In the genomic region with DNA sequence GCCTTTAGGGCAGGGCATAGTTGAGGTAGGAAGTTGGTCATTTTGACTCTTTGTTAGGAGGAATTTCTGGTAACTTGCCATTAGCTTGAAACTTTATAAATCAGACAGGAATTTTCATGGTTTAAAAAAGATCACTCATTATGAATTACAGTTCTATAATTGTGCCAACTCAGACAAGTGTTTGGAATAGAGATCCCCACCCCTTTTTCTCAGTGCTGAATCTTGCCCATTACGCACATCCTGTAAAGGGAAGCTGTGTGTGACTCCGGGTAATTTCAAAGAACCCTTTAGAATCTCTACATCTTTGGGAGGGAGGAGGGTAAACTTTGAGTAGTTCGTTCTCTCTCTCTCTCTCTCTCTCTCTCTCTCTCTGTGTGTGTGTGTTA, we compare ENCODE assay signal across 8 mouse cellular contexts. TPM values are rescaled to one million over a fixed set of nuclear protein-coding genes. Genes with fewer than 3 reads are reported as not detected.
DNase-seq lines count a peak whose midpoint lies in the region; ATAC-seq and TF ChIP-seq lines count a peak whose summit lies in the region.

No protein-coding gene starts in this region.

- TF ChIP-seq CTCF in layer of hippocampus, adult 2 months (conservative IDR thresholded peaks at IDR 0.05): no peak

- peak; percentile 91 for ATAC-seq in activated CD4-positive, CD25-positive, alpha-beta regulatory T cell, adult 4 months
- ATAC-seq in neural tube, embryonic 14.5 days (ENCODE audit: low read depth): peak; percentile 14; the same call in 1 of the 2 replicates

- H3K4me1 ChIP-seq in neural tube, embryonic 14.5 days (ENCODE audit: control insufficient read depth, insufficient read depth, low read length): 0 out of 2 replicates have a peak, but pooled peaks cover 2% of the 10 kb centered on the region

- H3K9me3 ChIP-seq in neural tube, embryonic 14.5 days (ENCODE audit: control insufficient read depth, low read length): no peaks in the 10 kb centered on the region

- H3K27ac ChIP-seq in layer of hippocampus, adult 2 months: peak overlapping the region; percentile 83
- peak overlapping the region; percentile 28; the same call in 1 of the 2 replicates for H3K27ac ChIP-seq in neural tube, embryonic 14.5 days (ENCODE audit: low read depth, low read length)

- H3K4me3 ChIP-seq in layer of hippocampus, adult 2 months: no peak overlapping the region
- no peak overlapping the region for H3K4me3 ChIP-seq in neural tube, embryonic 14.5 days (ENCODE audit: low read depth, low read length)

- no peaks in the 10 kb centered on the region for H3K27me3 ChIP-seq in neural tube, embryonic 14.5 days (ENCODE audit: control insufficient read depth, insufficient read depth, low read length)

- H3K36me3 ChIP-seq in neural tube, embryonic 14.5 days (ENCODE audit: control insufficient read depth, insufficient read depth, low read length): no peaks in the 10 kb centered on the region

- no peak overlapping the region for H3K4me2 ChIP-seq in neural tube, embryonic 14.5 days (ENCODE audit: low read depth, low read length)

- DNase-seq in layer of hippocampus, adult 2 months (ENCODE audit: low spot score in 2 of 2): no peak
- DNase-seq in layer of hippocampus, adult 9-11 months: no peak
- DNase-seq in induced T-regulatory cell, adult 2 months (ENCODE audit: low read depth): peak; percentile 83
- DNase-seq in layer of hippocampus, postnatal 36 days: no peak
- no peak for DNase-seq in urinary bladder, postnatal 4 days (ENCODE audit: low spot score in 2 of 2)
- no peak for DNase-seq in layer of hippocampus, postnatal 14 days (ENCODE audit: low spot score in 2 of 2)

- WGBS in neural tube, embryonic 14.5 days: 30% methylated on average over 3 of the region's 3 CpGs

- H3K9ac ChIP-seq in neural tube, embryonic 14.5 days (replicated peaks; ENCODE audit: low read depth, low read length): no peak overlapping the region

RNA-seq across cellular contexts. Expression of a gene that starts 15.9 kb away (rescaled TPM):
- 10 to 100 TPM in 1 of 2 experiments, 1 to 10 TPM in 1; 9.4 to 10.8 TPM for total RNA-seq in layer of hippocampus, adult 2 months (2021)
- 10 to 100 TPM; 38.4 to 43.6 TPM for polyA plus RNA-seq in activated CD4-positive, CD25-positive, alpha-beta regulatory T cell, adult 4 months (2017; shearing (Covaris generic))
- polyA plus RNA-seq in neural tube, embryonic 14.5 days (2014; fragmentation: Nextera tagmentation; extraction: Ambion mirVana): 7.4 and 11.5 TPM in 2 replicates
- total RNA-seq in layer of hippocampus, postnatal 36 days (2021): 10 to 100 TPM; 10.7 TPM
- 10 to 100 TPM; 12.1 to 14.6 TPM for total RNA-seq in layer of hippocampus, postnatal 14 days (2021)
